Mouse (Mus musculus): ENCODE data around the gene Pop4.

The Pop4 gene

GRCm38 (mm10) chr7:38220866-38221265 is 50.4 kb downstream of the Pop4 start:
- CTCF ChIA-PET, result no interaction called here

GRCm38 (mm10) chr7:38219526-38219925 is 51.7 kb downstream of the Pop4 start:
- CTCF ChIA-PET, result no interaction called here

GRCm38 (mm10) chr7:38218631-38219367 is 52.4 kb downstream of the Pop4 start:
- CTCF ChIA-PET, result no interaction called here

- CTCF ChIA-PET, result no interaction called here
Measured at GRCm38 (mm10) chr7:38217417-38218171, 53.6 kb downstream of the Pop4 start.

GRCm38 (mm10) chr7:38215697-38216096 is 55.5 kb downstream of the Pop4 start:
- CTCF ChIA-PET, result no interaction called here

- CTCF ChIA-PET, result no interaction called here
Measured at GRCm38 (mm10) chr7:38215281-38215680, 55.9 kb downstream of the Pop4 start.

GRCm38 (mm10) chr7:38214473-38215214 is 56.6 kb downstream of the Pop4 start:
- CTCF ChIA-PET, result no interaction called here

- CTCF ChIA-PET, result interaction anchor here (0.5 kb wide), 1 partner anchor 151 kb away, joined by 3 read pairs; no protein-coding TSS in a partner anchor
Measured at GRCm38 (mm10) chr7:38212651-38213062, 58.6 kb downstream of the Pop4 start.
